Mouse (Mus musculus): Measurements from ENCODE around the gene Sp2.

GRCm38 (mm10) chr11:96925469-96926148 is 57.1 kb downstream of the Sp2 start:
- TF ChIP-seq POLR2A (IDR thresholded peaks at IDR 0.05; ENCODE audit: low read depth, low read length) (no peak), ZC3H11A (IDR thresholded peaks at IDR 0.05; ENCODE audit: low read depth, low read length) (no peak)

Measured in CH12.LX (cell line).